7 mouse cellular contexts compared by ENCODE assay signal in genomic region chr7:98656531-98657221, GRCm38 (mm10). TPM values are rescaled to one million over a fixed set of nuclear protein-coding genes. Genes with fewer than 3 reads are reported as not detected.
DNase-seq lines count a peak whose midpoint lies in the region; ATAC-seq lines count a peak whose summit lies in the region.

TSS of gene Emsy (minus strand) at chr7:98656783.

- peak within 1 kb of the TSS; percentile 78 for H3K9ac ChIP-seq in embryonic facial prominence, embryonic 12.5 days
- peak within 1 kb of the TSS; percentile 86 for H3K9ac ChIP-seq in limb, embryonic 11.5 days (ENCODE audit: low read length)
- peak within 1 kb of the TSS; percentile 81 for H3K9ac ChIP-seq in midbrain, embryonic 14.5 days (replicated peaks; ENCODE audit: low read length)

- peak; percentile 97 for ATAC-seq in embryonic facial prominence, embryonic 12.5 days (ENCODE audit: insufficient number of reproducible peaks, insufficient read depth, low FRiP score, low TSS enrichment)
- ATAC-seq in limb, embryonic 11.5 days (ENCODE audit: insufficient number of reproducible peaks, low FRiP score, low TSS enrichment, low read depth) = peak; percentile 92
- peak; percentile 95 for ATAC-seq in midbrain, embryonic 14.5 days (ENCODE audit: low FRiP score, low TSS enrichment)

- peak; percentile 90 for DNase-seq in adrenal gland, postnatal 25 days
- peak; percentile 100 for DNase-seq in heart, adult 11 months
- peak; percentile 94 for DNase-seq in kidney, adult 18-20 months
- DNase-seq in limb, embryonic 11.5 days (ENCODE audit: low spot score) = peak; percentile 93
- peak; percentile 98 for DNase-seq in midbrain, embryonic 14.5 days
- DNase-seq in spleen, adult 18-20 months = peak; percentile 79 to 83

- no peaks in the 10 kb centered on the region for H3K9me3 ChIP-seq in embryonic facial prominence, embryonic 12.5 days
- no peaks in the 10 kb centered on the region for H3K9me3 ChIP-seq in limb, embryonic 11.5 days (ENCODE audit: control insufficient read depth, low read length)
- no peaks in the 10 kb centered on the region for H3K9me3 ChIP-seq in midbrain, embryonic 14.5 days (ENCODE audit: control insufficient read depth, low read length)

- H3K27me3 ChIP-seq in embryonic facial prominence, embryonic 12.5 days = no peaks in the 10 kb centered on the region
- no peaks in the 10 kb centered on the region for H3K27me3 ChIP-seq in limb, embryonic 11.5 days (ENCODE audit: control insufficient read depth, insufficient read depth, low read length)
- H3K27me3 ChIP-seq in midbrain, embryonic 14.5 days (ENCODE audit: control insufficient read depth, insufficient read depth, low read length) = no peaks in the 10 kb centered on the region

- peak within 1 kb of the TSS; percentile 96 for H3K27ac ChIP-seq in embryonic facial prominence, embryonic 12.5 days
- H3K27ac ChIP-seq in limb, embryonic 11.5 days (replicated peaks; ENCODE audit: low read depth, low read length) = peak within 1 kb of the TSS; percentile 76
- peak within 1 kb of the TSS; percentile 90 for H3K27ac ChIP-seq in midbrain, embryonic 14.5 days (replicated peaks; ENCODE audit: low read depth, low read length)

- peak within 1 kb of the TSS; percentile 67 for H3K4me2 ChIP-seq in embryonic facial prominence, embryonic 12.5 days (replicated peaks)
- peak within 1 kb of the TSS; percentile 56 for H3K4me2 ChIP-seq in limb, embryonic 11.5 days (ENCODE audit: low read depth, severe bottlenecking)
- H3K4me2 ChIP-seq in midbrain, embryonic 14.5 days (ENCODE audit: low read length) = peak within 1 kb of the TSS; percentile 75

- H3K36me3 ChIP-seq in embryonic facial prominence, embryonic 12.5 days = peaks cover 19% of the 10 kb centered on the region; the same call in 1 of the 2 replicates
- no peaks in the 10 kb centered on the region for H3K36me3 ChIP-seq in limb, embryonic 11.5 days (ENCODE audit: control insufficient read depth, insufficient read depth, low read length)
- H3K36me3 ChIP-seq in midbrain, embryonic 14.5 days (ENCODE audit: control insufficient read depth, insufficient read depth, low read length) = peaks cover 19% of the 10 kb centered on the region

- under 1% methylated on average over 42 of the region's 42 CpGs for WGBS in embryonic facial prominence, embryonic 12.5 days
- WGBS in limb, embryonic 11.5 days = under 1% methylated on average over 42 of the region's 42 CpGs
- under 1% methylated on average over 42 of the region's 42 CpGs for WGBS in midbrain, embryonic 14.5 days

- H3K4me1 ChIP-seq in embryonic facial prominence, embryonic 12.5 days = peaks cover 18% of the 10 kb centered on the region; the same call in 1 of the 2 replicates
- peaks cover 5% of the 10 kb centered on the region; the same call in 1 of the 2 replicates for H3K4me1 ChIP-seq in limb, embryonic 11.5 days (ENCODE audit: control insufficient read depth, insufficient read depth, low read length)
- peaks cover 22% of the 10 kb centered on the region for H3K4me1 ChIP-seq in midbrain, embryonic 14.5 days (ENCODE audit: control insufficient read depth, insufficient read depth, low read length)

- peak within 1 kb of the TSS; percentile 95 for H3K4me3 ChIP-seq in embryonic facial prominence, embryonic 12.5 days
- H3K4me3 ChIP-seq in limb, embryonic 11.5 days (ENCODE audit: low read depth, low read length) = peak within 1 kb of the TSS; percentile 87
- peak within 1 kb of the TSS; percentile 93 for H3K4me3 ChIP-seq in midbrain, embryonic 14.5 days (replicated peaks; ENCODE audit: low read depth, low read length)

RNA-seq across cellular contexts. Expression of gene Emsy, which starts in this region (rescaled TPM):
- 40.4 and 46.4 TPM in 2 replicates for total RNA-seq in adrenal gland, postnatal 25 days (2021)
- polyA plus RNA-seq in embryonic facial prominence, embryonic 12.5 days (2016; fragmentation: Nextera tagmentation; extraction: Ambion mirVana) = 32.6 and 35.2 TPM in 2 replicates
- 64.3 and 72.9 TPM in 2 replicates for polyA plus RNA-seq in limb, embryonic 11.5 days (2014; fragmentation: Nextera tagmentation; extraction: Ambion mirVana)
- 48.3 and 67.7 TPM in 2 replicates for polyA plus RNA-seq in midbrain, embryonic 14.5 days (2014; fragmentation: Nextera tagmentation; extraction: Ambion mirVana)

Comparison
In these comparisons a context has a peak if more than half of its experiments do, and no peak if none do; other contexts are left out.
1. Peak in every context shown above with its lines: DNase-seq, ATAC-seq, H3K4me3 ChIP-seq and H3K27ac ChIP-seq.